Mouse (Mus musculus): ENCODE measurements around the gene Slc25a4.
"Not testable (repeated sequence)": the region's sequence is repeated elsewhere in the genome, so short reads cannot be mapped to it uniquely, and the experiment has no call there.

The Slc25a4 gene

GRCm38 (mm10) chr8:46210404-46211315 is at the start of gene Slc25a4:
Gene Slc25a4, minus strand, starts transcription at chr8:46211284.
- peak; percentile 98 for DNase-seq (ENCODE audit: low read depth, low spot score)

DNA sequence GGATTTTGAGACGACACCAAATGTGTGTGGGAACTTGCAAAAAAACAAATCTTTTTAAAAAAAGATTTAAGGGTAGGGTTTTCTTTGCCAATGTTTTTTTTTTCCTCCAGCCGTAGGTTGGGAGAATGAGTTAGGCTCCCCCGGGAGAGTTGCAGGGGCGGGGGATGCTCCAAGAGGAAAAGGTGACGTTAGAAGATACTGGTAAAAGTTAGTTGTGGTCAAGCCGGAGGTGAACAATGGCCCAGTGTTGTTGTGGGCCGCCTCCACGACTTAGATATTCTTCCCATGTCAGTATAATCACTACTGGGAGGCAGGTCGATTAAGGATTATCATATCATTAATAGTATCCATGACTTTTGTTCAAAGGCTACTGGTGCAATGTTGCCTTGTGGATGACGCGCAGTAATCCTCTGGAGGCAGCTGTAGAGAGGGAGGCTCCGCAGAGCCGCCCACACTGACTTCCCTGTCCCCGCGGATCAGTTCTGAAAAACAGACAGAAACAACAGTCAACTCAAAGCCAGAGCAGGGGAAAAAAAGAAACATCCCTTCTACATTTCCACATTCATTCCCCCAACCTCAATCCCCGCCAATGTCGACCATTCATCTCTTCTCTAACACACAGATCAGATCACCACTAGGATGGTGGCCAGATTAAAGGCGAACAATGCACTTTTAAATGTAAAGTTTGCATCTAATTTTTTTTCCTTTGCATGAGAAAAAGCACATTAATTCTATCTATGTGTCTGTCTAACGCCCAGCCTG is 47.0 kb upstream of the Slc25a4 start:
- no peak for DNase-seq (ENCODE audit: low read depth, low spot score)

- no peak for DNase-seq (ENCODE audit: low read depth, low spot score)
Observed at GRCm38 (mm10) chr8:46252456-46252855, 41.4 kb upstream of the Slc25a4 start.

- no peak for DNase-seq (ENCODE audit: low read depth, low spot score)
Observed at GRCm38 (mm10) chr8:46251561-46251960, 40.5 kb upstream of the Slc25a4 start.

DNA sequence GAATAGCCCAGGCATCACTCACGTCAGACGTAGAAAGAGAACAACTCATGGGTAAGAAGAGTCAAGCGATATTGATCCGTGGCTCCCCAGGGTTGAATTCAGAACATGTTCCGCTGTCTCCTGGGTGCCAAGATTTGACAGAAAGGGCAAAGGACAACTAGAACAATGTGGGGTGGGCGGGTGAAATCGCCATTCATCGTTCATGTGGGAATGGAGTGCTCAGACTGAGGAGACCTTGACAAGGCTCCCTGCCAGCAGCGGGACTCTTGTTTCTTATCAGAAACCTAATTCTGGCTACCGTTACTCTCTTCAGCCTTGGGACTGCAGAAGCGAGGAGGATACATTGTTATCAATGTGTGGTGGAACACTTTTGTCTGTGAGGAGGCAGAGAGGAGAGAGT is 35.3 kb upstream of the Slc25a4 start:
- no peak for DNase-seq (ENCODE audit: low read depth, low spot score)

- no peak for DNase-seq (ENCODE audit: low read depth, low spot score)
Observed at GRCm38 (mm10) chr8:46242946-46243345, 31.9 kb upstream of the Slc25a4 start.

DNA sequence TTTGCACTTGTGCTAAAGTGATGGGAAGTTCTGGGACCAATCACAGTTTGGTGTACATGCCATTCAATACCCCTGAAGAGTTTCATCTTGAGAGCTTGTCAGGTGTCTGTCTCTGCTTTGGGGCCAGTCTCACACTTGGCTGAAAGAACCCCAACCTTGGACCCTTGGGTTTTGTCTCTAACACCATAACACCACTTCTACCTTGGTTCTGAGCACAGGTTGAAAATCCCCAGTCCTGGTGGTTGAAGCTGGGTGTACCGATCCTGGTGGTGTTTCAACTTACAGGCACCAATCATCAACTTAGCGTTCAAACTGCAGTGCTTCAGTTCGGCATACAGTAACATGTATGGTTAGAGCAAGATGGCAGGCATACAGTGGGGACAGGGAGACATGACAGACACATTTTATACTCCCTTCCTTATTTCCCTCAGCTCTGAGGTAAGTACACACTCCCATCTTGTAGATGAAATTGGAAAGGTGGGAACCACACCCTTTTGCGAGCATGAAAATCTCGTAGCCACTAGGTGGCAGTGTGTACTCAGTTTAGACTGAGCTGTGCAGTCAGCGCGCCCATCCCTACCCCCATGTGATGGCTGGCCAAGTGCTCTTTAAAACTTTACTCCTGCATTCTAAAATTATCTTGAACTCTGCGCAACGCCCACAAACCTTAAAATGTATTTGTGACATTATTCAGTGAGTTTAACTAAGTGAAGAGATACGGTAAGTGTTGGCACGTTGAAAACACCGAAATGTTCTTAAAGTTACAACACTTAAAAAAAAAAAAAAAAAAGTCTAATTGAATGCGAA is 30.7 kb upstream of the Slc25a4 start:
- DNase-seq (ENCODE audit: low read depth, low spot score) = peak; percentile 83

GRCm38 (mm10) chr8:46236441-46237223 is 25.5 kb upstream of the Slc25a4 start:
- DNase-seq (ENCODE audit: low read depth, low spot score) = peak; percentile 12

DNA sequence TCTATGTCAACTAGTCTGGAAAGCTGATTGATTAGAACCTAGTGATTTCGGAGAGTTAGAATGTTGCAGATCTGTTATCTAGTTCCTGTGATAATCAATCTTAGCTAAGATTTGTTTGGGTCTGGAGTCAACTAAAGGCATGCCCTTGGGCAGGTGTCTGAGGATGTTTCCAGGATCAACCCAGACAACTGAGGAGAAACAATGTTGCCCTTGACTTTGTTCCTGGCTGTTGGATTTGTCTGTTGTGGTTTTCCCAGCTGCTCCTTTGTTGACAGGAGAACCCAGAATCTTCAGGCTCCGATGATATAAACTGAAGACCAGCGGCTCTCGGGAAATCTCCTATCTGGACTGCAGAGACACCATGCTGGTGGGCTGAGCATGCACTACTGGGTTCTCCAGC is 23.7 kb upstream of the Slc25a4 start:
- no peak for DNase-seq (ENCODE audit: low read depth, low spot score)

DNA sequence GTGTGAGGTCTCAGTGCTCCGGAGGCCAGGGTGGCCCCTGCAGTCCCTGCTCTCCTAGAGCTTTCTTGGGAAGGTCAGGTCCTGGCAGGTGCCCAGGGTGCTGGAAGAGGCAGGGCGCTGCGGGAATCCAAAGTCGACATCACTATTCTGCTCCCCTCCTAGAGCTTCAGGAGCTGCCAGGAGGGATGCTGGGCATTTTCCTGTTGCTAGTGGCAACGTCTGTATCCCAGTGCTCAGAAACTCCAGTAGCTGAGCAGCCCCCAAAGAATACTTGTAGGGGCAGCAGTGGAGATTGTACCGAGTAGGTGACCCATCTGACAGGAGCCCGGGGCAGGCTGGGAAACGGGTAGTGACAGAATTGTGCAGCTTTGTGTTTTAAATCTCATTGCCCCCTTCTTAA is 21.7 kb upstream of the Slc25a4 start:
- peak; percentile 33 for DNase-seq (ENCODE audit: low read depth, low spot score)

DNA sequence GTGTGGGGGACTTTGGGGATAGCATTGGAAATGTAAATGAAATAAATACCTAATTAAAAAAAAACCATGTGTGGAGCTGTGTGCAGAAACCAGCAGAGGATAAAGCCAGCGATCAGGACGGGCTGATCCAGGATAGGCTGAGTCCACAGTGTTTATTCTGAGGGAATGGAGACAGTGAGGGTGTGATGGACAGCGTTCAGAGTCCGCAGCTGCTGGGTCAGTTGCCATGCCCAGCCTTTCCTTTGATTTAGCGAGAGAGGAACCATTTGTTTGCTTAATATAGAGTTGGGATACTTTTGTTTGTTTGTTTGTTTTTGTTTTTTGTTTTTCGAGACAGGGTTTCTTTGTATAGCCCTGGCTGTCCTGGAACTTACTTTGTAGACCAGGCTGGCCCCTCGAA is 20.9 kb upstream of the Slc25a4 start:
- not testable (repeated sequence) for DNase-seq (ENCODE audit: low read depth, low spot score)

DNA sequence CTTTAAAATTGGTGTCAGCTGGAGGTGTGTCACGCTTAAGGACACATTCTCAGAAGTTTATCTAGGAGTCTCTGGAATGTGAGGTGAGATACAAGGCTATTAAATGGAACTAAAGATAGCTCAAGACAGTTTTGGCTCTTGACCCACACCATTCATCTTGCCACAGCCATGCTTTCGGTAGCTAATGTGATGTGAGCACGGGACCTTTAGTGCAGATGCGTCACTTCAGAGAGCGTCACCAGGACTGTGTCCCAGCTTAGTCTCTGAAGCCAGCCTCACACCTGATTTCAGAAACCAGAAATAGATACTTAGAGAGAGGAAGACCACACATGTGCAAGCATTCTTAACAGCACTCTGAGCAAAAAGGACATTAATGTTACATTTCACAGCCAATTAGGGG is 15.5 kb upstream of the Slc25a4 start:
- DNase-seq (ENCODE audit: low read depth, low spot score) = no peak

- DNase-seq (ENCODE audit: low read depth, low spot score) = no peak
Observed at GRCm38 (mm10) chr8:46225501-46225900, 14.4 kb upstream of the Slc25a4 start.

GRCm38 (mm10) chr8:46220566-46220965 is 9.5 kb upstream of the Slc25a4 start:
- DNase-seq (ENCODE audit: low read depth, low spot score) = no peak

- DNase-seq (ENCODE audit: low read depth, low spot score) = peak; percentile 94
Observed at GRCm38 (mm10) chr8:46216838-46217237, 5.8 kb upstream of the Slc25a4 start.

- DNase-seq (ENCODE audit: low read depth, low spot score) = no peak
Observed at GRCm38 (mm10) chr8:46213971-46214480, 2.9 kb upstream of the Slc25a4 start.

- DNase-seq (ENCODE audit: low read depth, low spot score) = no peak
Observed at GRCm38 (mm10) chr8:46212194-46212593, 1.1 kb upstream of the Slc25a4 start.

DNA sequence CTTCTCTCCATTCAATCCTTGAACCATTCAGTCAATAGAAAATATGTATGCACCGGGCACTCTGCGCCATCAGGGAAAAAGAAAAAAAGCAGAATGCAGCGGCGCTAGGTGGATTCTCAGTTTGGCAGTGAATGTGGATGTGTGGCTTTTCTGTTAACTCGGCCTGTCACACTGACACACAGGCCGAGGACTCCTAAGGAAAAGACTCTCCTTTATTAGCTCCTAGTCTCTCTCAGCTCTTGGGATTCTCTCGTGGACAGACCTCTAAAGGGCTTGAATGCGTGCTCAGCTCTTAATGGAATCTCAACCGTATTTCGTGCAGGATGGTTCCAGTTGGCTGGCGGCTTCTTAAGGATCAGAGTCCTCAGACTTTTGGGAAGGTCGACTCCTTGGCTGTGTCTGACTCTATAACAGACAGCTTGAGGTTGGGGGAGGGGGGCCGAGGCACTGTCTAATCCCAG is 557 bp upstream of the Slc25a4 start:
- peak; percentile 64 for DNase-seq (ENCODE audit: low read depth, low spot score)

- DNase-seq (ENCODE audit: low read depth, low spot score) = peak; percentile 38
Observed at GRCm38 (mm10) chr8:46209057-46209456, 2.0 kb downstream of the Slc25a4 start.

DNA sequence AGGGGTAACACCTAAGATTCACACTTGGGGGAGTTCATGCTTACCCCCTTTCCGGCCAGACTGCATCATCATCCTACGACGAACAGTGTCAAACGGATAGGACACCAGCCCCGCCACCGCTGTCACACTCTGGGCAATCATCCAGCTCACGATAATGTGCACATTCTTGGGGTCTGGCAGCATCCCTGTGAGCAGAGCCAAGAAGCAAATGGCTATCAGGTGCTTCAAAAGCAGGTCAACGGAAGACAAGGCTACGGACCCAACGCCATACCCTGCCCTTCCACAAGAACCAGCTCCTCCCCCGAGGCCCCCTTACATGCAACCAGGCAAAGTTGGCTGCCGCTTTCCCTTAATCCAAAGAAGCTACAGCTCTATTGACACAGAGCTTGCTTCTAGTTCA is 2.7 kb downstream of the Slc25a4 start:
- peak; percentile 75 for DNase-seq (ENCODE audit: low read depth, low spot score)

GRCm38 (mm10) chr8:46206107-46206506 is 5.0 kb downstream of the Slc25a4 start:
- no peak for DNase-seq (ENCODE audit: low read depth, low spot score)
